Mouse (Mus musculus) cortical plate, adult 2 months (tissue): ENCODE results near the gene Antxr1.

Experiments
- CTCF ChIP-seq: fragments of 200-500 bp; IDR thresholded peaks from 2 replicates; pipeline ENCODE4 v1.5.1; 2011; ENCODE audit warnings: mild to moderate bottlenecking, control low read depth, low read length; ENCODE audit not compliant: insufficient read depth; ENCODE audit errors: extremely low read depth
- POLR2A ChIP-seq: fragments of 200-500 bp; IDR thresholded peaks from 2 replicates; pipeline ENCODE4 v1.6.1; 2011; ENCODE audit warnings: mild to moderate bottlenecking, low read length, control low read depth; ENCODE audit not compliant: insufficient read depth; ENCODE audit errors: extremely low read depth

DNA sequence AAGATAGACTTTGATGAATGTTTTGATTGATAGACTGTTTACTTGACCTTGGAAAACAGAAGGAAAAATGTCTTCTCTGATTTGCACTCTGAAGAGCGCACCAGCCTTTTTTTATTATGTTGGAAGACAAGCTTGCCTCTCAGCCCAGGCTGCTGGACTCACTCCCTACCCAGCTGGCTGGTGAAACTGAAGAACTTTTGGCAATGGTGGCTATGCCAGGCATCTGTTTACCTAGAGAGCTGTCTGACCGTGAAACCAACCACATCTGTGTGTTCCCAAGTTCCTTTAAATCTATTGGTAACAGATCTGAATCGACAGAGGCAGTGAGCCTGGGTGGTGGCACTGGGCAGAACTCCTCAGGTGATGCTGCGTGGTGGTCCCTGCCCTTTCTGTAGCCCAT, 102.5 kb downstream of the Antxr1 start:
- TF ChIP-seq CTCF: no peak
- TF ChIP-seq POLR2A: no peak
